Mouse (Mus musculus): ENCODE measurements around the gene Bbs12. TPM values are rescaled to one million over a fixed set of nuclear protein-coding genes. Genes with fewer than 3 reads are reported as not detected.

Bbs12 gene
- polyA plus RNA-seq, 1 experiment from 2014 or later: 6.8 TPM

DNA sequence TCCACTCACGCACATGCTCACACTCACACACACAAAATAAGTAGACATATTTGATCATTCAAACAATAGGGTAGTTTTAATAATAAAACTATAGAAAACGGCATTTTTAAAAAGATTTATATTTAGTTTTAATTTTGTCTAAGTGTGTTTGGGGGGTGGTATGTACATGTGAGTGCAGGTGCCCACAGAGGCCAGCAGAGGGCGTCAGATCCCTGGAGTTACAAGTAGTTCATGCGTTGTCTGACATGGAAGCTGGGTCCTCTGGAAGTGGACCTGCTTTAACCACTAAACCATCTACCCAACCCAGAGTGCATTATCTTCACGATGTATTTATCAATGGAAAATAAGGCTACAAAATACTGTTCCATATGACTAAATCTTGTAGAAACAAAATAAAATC, 28.8 kb downstream of the Bbs12 start:
- Histone ChIP-seq H3K4me2 (no peak overlapping the region), H3K27ac (ENCODE audit: low read depth, low read length) (no peak overlapping the region), H3K9me3 (ENCODE audit: control insufficient read depth, low read length) (no peaks in the 10 kb centered on the region), H3K36me3 (ENCODE audit: control insufficient read depth, insufficient read depth, low read length) (no peaks in the 10 kb centered on the region), H3K4me3 (ENCODE audit: low read depth, low read length) (no peak overlapping the region), H3K27me3 (ENCODE audit: control insufficient read depth, insufficient read depth, low read length) (no peaks in the 10 kb centered on the region; the same call in 1 of the 2 replicates), H3K4me1 (ENCODE audit: control insufficient read depth, insufficient read depth, low read length) (no peaks in the 10 kb centered on the region), H3K9ac (ENCODE audit: low read length) (no peak overlapping the region)
- 60% methylated on average over 5 of the region's 5 CpGs for WGBS
- ATAC-seq (ENCODE audit: low FRiP score) (no peak), DNase-seq (ENCODE audit: low spot score, missing footprints) (no peak)

DNA sequence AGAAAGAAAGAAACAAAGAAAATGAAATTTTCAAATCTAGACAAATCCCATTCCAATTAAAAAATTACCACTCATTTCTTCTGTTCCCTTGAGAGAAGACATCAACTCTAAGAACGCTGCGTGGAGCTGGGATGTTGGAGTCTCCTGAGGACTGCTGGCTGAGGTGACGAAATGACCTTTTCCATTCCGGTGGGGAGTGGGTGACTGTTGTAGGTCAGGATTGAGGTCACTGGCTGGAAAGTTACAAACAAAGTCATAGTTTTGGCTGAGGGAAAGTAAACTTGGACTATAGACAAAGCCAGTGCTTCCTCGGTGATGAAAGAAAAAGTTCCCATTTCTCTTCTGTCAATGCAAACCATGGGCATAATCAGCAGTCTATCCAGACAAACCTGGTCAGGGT, 30.5 kb downstream of the Bbs12 start:
- no peaks in the 10 kb centered on the region for H3K36me3 ChIP-seq (ENCODE audit: control insufficient read depth, insufficient read depth, low read length)
- no peak overlapping the region for H3K27ac ChIP-seq (ENCODE audit: low read depth, low read length)
- DNase-seq (ENCODE audit: low spot score, missing footprints) (no peak), ATAC-seq (ENCODE audit: low FRiP score) (no peak)
- H3K4me2 ChIP-seq: no peak overlapping the region
- H3K27me3 ChIP-seq (ENCODE audit: control insufficient read depth, insufficient read depth, low read length): no peaks in the 10 kb centered on the region; the same call in none of the 2 replicates
- H3K9ac ChIP-seq (ENCODE audit: low read length): no peak overlapping the region
- no peaks in the 10 kb centered on the region for H3K9me3 ChIP-seq (ENCODE audit: control insufficient read depth, low read length)
- H3K4me3 ChIP-seq (ENCODE audit: low read depth, low read length): no peak overlapping the region
- whole genome bisulfite sequencing: 77% methylated on average over 5 of the region's 5 CpGs
- H3K4me1 ChIP-seq (ENCODE audit: control insufficient read depth, insufficient read depth, low read length): peaks cover 1% of the 10 kb centered on the region; the same call in 1 of the 2 replicates

DNA sequence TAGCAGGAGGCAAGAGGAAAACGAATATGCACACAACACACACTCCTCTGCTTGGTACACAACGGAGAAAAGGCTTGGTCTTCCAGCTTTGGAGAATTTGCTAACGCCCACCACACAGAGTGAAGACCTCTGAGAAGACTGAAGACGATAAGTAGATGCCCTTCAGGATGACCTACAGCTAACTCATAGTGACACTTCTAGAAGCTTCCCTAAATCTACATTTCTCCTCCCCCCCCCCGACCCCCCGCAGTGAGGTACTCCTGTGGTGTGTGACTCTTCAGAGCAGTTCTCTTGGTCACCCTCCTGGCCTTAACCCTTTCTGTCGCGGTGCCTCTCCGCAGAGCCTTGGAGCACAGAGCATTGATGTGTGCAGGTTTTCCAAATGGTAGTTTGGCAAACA, 35.3 kb downstream of the Bbs12 start:
- Histone ChIP-seq H3K36me3 (ENCODE audit: control insufficient read depth, insufficient read depth, low read length) (no peaks in the 10 kb centered on the region), H3K4me1 (ENCODE audit: control insufficient read depth, insufficient read depth, low read length) (peaks cover 6% of the 10 kb centered on the region; the same call in 1 of the 2 replicates), H3K4me3 (ENCODE audit: low read depth, low read length) (no peak overlapping the region), H3K9ac (ENCODE audit: low read length) (no peak overlapping the region), H3K4me2 (peak overlapping the region; percentile 80), H3K27ac (ENCODE audit: low read depth, low read length) (no peak overlapping the region), H3K27me3 (ENCODE audit: control insufficient read depth, insufficient read depth, low read length) (peaks cover 10% of the 10 kb centered on the region), H3K9me3 (ENCODE audit: control insufficient read depth, low read length) (no peaks in the 10 kb centered on the region)
- ATAC-seq (ENCODE audit: low FRiP score) (peak; percentile 45; the same call in 1 of the 2 replicates), DNase-seq (ENCODE audit: low spot score, missing footprints) (peak; percentile 87)
- WGBS: 33% methylated on average over 9 of the region's 9 CpGs

DNA sequence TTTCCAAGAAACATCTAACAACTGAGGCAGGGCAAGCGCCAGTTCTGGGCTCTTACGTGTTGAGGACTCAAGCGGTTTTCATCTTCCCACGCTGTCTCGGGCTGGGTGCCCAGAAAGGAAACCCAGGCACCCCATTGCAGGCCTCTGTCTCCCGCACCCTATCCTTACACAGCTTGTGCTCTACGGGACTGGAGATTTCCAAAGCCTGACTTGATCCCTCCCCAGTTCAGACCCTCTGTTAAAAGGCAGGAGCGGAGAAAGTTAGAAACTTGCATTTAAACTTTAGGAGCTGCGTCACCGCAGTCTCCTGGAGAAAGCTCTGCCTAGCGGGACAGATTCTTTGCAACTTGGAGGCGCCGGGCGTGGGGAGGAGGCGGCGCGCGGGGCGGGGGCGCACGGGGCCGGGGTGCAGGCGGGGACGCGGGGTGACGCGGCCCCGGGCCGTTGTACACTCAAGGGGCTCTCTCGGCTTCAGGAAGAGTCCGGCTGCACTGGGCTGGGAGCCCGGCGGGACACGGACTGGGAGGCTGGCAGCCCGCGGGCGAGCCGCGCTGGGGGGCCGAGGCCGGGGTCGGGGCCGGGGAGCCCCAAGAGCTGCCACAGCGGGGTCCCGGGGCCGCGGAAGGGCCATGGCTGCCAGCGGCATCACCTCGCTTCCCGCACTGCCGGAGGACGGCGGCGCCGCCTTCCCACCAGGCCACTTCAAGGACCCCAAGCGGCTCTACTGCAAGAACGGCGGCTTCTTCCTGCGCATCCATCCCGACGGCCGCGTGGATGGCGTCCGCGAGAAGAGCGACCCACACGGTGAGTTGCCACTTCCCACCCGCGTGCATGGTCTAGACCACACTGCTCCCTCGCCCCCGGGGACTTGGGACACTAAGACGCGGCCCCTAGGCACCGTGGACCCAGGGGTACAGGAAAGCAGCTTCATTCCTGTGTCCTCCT, 36.1 kb downstream of the Bbs12 start, which contains the start of gene Fgf2:
Fgf2 (plus strand) TSS at position 126 of the 945 bp plus-strand sequence.
- peak; percentile 82 for ATAC-seq (ENCODE audit: low FRiP score)
- peak; percentile 94 for DNase-seq (ENCODE audit: low spot score, missing footprints)
- under 1% methylated on average over 71 of the region's 75 CpGs for WGBS

DNA sequence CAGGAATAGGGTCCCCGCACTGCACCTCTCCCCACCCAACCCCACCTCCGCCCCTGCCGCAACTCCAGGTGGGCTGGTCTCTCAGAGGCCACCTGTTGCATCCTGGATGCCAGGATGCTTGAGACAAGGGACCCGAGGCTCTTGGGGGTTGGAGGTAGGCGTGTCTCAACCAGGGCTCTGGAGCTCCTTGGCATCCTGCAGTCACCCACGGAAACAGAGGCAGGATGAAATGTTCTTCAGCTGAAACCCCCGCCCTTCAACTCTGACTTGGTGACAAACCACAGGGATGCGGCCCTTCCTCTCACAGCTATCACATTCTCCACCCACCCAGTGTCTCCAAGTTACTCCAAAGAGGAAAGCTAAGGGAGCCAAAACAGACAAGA, 36.8 kb downstream of the Bbs12 start:
- Histone ChIP-seq H3K27me3 (ENCODE audit: control insufficient read depth, insufficient read depth, low read length) (peaks cover 10% of the 10 kb centered on the region), H3K4me3 (ENCODE audit: low read depth, low read length) (peak overlapping the region; percentile 54), H3K4me1 (ENCODE audit: control insufficient read depth, insufficient read depth, low read length) (peaks cover 6% of the 10 kb centered on the region; the same call in 1 of the 2 replicates), H3K4me2 (peak overlapping the region; percentile 80), H3K9ac (ENCODE audit: low read length) (peak overlapping the region; percentile 76), H3K27ac (ENCODE audit: low read depth, low read length) (no peak overlapping the region), H3K36me3 (ENCODE audit: control insufficient read depth, insufficient read depth, low read length) (no peaks in the 10 kb centered on the region), H3K9me3 (ENCODE audit: control insufficient read depth, low read length) (no peaks in the 10 kb centered on the region)
- 17% methylated on average over 8 of the region's 8 CpGs for WGBS
- ATAC-seq (ENCODE audit: low FRiP score) (peak; percentile 55), DNase-seq (ENCODE audit: low spot score, missing footprints) (peak; percentile 92)

More for the DNA sequence above, 36.1 kb downstream of the Bbs12 start, which contains the start of gene Fgf2:
- Histone ChIP-seq H3K9ac (ENCODE audit: low read length) (peak within 1 kb of the TSS; percentile 76), H3K36me3 (ENCODE audit: control insufficient read depth, insufficient read depth, low read length) (no peaks in the 10 kb centered on the region), H3K9me3 (ENCODE audit: control insufficient read depth, low read length) (no peaks in the 10 kb centered on the region), H3K27me3 (ENCODE audit: control insufficient read depth, insufficient read depth, low read length) (peaks cover 10% of the 10 kb centered on the region), H3K4me1 (ENCODE audit: control insufficient read depth, insufficient read depth, low read length) (peaks cover 6% of the 10 kb centered on the region; the same call in 1 of the 2 replicates), H3K27ac (ENCODE audit: low read depth, low read length) (no peak within 1 kb of the TSS), H3K4me2 (peak within 1 kb of the TSS; percentile 80), H3K4me3 (ENCODE audit: low read depth, low read length) (peak within 1 kb of the TSS; percentile 54)

DNA sequence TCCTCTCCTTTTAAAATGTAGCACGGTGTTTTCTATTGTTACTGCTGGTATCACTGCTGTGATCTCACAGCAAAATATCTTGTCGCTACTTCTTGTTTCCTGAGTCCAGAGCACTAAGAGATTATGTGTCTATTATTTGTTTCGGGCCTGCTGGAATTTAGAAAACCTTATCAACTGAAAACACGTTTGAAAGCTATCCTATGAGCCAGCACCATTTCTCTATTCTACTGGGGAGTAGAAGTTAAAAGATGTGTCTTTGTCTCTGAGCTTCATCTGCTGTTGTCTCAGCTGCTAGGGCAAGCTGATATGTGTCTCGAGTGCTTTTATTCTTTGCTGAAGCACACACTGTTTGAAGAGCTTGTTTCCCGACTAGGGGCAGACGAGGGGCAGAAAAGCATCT, 38.0 kb downstream of the Bbs12 start:
- Histone ChIP-seq H3K9me3 (ENCODE audit: control insufficient read depth, low read length) (no peaks in the 10 kb centered on the region), H3K4me1 (ENCODE audit: control insufficient read depth, insufficient read depth, low read length) (peaks cover 6% of the 10 kb centered on the region; the same call in 1 of the 2 replicates), H3K9ac (ENCODE audit: low read length) (no peak overlapping the region), H3K27me3 (ENCODE audit: control insufficient read depth, insufficient read depth, low read length) (peaks cover 10% of the 10 kb centered on the region), H3K4me3 (ENCODE audit: low read depth, low read length) (no peak overlapping the region), H3K36me3 (ENCODE audit: control insufficient read depth, insufficient read depth, low read length) (no peaks in the 10 kb centered on the region), H3K4me2 (no peak overlapping the region), H3K27ac (ENCODE audit: low read depth, low read length) (no peak overlapping the region)
- DNase-seq (ENCODE audit: low spot score, missing footprints): no peak
- 63% methylated on average over 7 of the region's 7 CpGs for WGBS
- no peak for ATAC-seq (ENCODE audit: low FRiP score)

DNA sequence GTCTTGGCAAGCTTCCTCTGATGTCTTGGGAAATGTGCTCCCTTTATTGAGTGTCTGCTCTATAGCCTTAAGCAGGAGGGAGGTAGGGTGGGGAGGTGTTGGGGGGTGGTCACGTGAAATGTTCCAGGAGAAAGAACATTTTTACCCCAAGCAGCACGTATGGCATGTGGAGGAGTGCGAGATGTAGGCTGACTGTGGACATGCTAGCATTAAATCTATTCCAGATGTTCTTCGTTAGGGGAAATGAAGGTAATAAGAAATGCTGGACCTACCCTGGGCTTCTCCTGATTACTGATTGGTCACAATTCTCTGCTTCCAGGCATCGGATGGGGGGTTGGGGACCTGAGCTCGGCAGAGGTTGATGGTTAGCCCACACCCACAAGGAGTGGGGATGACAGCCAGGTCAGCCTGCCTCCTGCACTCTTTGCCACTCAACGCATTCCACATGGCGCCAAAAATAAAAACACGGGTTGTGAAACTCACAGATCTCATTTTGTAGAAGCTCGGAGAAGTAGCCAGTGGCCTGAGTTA, 41.7 kb downstream of the Bbs12 start:
- no peak overlapping the region for H3K27ac ChIP-seq (ENCODE audit: low read depth, low read length)
- peaks cover 4% of the 10 kb centered on the region; the same call in 1 of the 2 replicates for H3K27me3 ChIP-seq (ENCODE audit: control insufficient read depth, insufficient read depth, low read length)
- H3K9me3 ChIP-seq (ENCODE audit: control insufficient read depth, low read length): no peaks in the 10 kb centered on the region
- WGBS: 77% methylated on average over 10 of the region's 10 CpGs
- no peak overlapping the region for H3K9ac ChIP-seq (ENCODE audit: low read length)
- no peaks in the 10 kb centered on the region for H3K4me1 ChIP-seq (ENCODE audit: control insufficient read depth, insufficient read depth, low read length)
- DNase-seq (ENCODE audit: low spot score, missing footprints) (no peak), ATAC-seq (ENCODE audit: low FRiP score) (no peak)
- no peak overlapping the region for H3K4me2 ChIP-seq
- H3K4me3 ChIP-seq (ENCODE audit: low read depth, low read length): no peak overlapping the region
- H3K36me3 ChIP-seq (ENCODE audit: control insufficient read depth, insufficient read depth, low read length): no peaks in the 10 kb centered on the region

DNA sequence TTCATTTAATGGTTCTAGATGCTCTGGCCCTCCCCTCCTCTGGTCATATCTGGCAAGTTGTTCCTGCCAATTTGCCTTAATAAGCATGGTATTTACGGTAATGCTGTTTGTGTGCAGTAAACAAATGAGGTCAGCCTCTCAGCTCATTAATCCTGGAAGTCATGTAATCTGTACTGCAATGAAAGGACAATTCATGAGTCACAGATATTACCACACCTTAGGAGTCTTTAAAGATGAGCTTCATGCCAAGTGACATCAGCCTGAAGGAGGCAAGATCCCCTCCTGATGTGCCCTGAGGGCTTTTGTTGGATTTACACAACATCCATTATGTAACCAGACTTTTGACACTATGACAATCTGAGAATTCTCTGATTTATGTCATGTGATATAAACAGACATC, 42.4 kb downstream of the Bbs12 start:
- no peak overlapping the region for H3K27ac ChIP-seq (ENCODE audit: low read depth, low read length)
- DNase-seq (ENCODE audit: low spot score, missing footprints): no peak
- no peaks in the 10 kb centered on the region for H3K36me3 ChIP-seq (ENCODE audit: control insufficient read depth, insufficient read depth, low read length)
- WGBS: 93% methylated on average over 1 of the region's 1 CpGs
- H3K9ac ChIP-seq (ENCODE audit: low read length): no peak overlapping the region
- H3K27me3 ChIP-seq (ENCODE audit: control insufficient read depth, insufficient read depth, low read length): no peaks in the 10 kb centered on the region
- no peak for ATAC-seq (ENCODE audit: low FRiP score)
- no peaks in the 10 kb centered on the region for H3K9me3 ChIP-seq (ENCODE audit: control insufficient read depth, low read length)
- no peaks in the 10 kb centered on the region for H3K4me1 ChIP-seq (ENCODE audit: control insufficient read depth, insufficient read depth, low read length)
- H3K4me2 ChIP-seq: no peak overlapping the region
- H3K4me3 ChIP-seq (ENCODE audit: low read depth, low read length): no peak overlapping the region

DNA sequence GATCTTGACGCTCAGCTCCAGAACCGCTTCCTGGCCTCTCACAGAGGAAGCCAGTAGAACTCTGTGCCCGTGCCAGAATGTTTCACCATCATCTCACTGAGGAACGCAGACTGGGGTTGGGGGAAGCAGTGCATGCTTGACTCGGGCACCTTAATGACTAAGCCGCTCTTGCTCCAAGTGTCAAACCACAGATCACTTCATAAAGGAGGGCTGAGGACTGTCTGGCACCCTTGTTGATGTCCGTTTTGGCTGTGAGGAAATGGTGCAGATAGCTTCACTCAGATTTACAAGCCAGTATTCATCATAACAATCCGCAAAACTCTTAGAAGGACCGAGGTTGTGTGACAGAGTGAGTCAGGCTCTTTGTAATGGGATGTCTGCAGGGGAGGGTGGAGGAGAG, 48.4 kb downstream of the Bbs12 start:
- Histone ChIP-seq H3K4me2 (no peak overlapping the region), H3K27ac (ENCODE audit: low read depth, low read length) (no peak overlapping the region), H3K9me3 (ENCODE audit: control insufficient read depth, low read length) (no peaks in the 10 kb centered on the region), H3K4me1 (ENCODE audit: control insufficient read depth, insufficient read depth, low read length) (no peaks in the 10 kb centered on the region), H3K4me3 (ENCODE audit: low read depth, low read length) (no peak overlapping the region), H3K9ac (ENCODE audit: low read length) (no peak overlapping the region), H3K27me3 (ENCODE audit: control insufficient read depth, insufficient read depth, low read length) (no peaks in the 10 kb centered on the region), H3K36me3 (ENCODE audit: control insufficient read depth, insufficient read depth, low read length) (no peaks in the 10 kb centered on the region)
- no peak for DNase-seq (ENCODE audit: low spot score, missing footprints)
- 89% methylated on average over 9 of the region's 9 CpGs for WGBS
- no peak for ATAC-seq (ENCODE audit: low FRiP score)

All from midbrain, embryonic 11.5 days (tissue).